Mouse (Mus musculus) embryonic fibroblast, embryonic 13.5 days (primary cell): ENCODE measurements around the gene Acvr1.

Experiments used
- CTCF ChIP-seq: IDR thresholded peaks from 2 replicates; pipeline ENCODE4 v1.5.1; 2011; ENCODE audit warnings: mild to moderate bottlenecking, control low read depth, low read length, moderate library complexity, borderline replicate concordance; ENCODE audit not compliant: insufficient read depth
- POLR2A ChIP-seq: IDR thresholded peaks from 2 replicates; pipeline ENCODE4 v1.6.1; 2011; ENCODE audit warnings: low read depth, mild to moderate bottlenecking, control low read depth, low read length, moderate library complexity

DNA sequence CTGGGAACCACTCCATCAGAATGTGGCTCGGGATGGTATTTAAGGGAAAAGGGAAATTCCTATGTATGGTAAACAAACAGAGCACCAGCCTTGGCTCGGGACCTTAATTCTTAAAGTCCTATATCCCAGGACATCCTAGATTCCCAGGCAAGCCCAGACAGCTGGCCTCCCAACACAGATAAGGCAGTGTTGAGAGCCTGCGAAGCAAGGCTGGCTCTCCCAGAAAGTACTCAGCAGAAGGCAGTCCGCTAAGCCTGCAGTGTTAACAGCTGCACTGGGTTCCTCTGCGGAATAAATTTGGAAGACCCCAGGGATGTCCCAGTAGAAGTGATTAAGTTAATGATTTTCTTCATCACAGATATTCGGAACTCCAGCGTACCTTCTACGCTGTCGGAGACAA is 16.5 kb downstream of the Acvr1 start:
- TF ChIP-seq POLR2A (no peak), CTCF (no peak)
